Mouse (Mus musculus) natural killer cell, adult 2 months (primary cell): ENCODE measurements around the gene Fam174b.

Experiments used
- DNase-seq, 2 experiments: peaks; one replicate each; pipeline ENCODE4 v3.0.0; 2022; ENCODE audit warnings: low spot score in 2 of 2

Fam174b gene

GRCm38 (mm10) chr7:73749983-73750382 lies 9.9 kb downstream of the Fam174b start:
- DNase-seq, result no peak

- DNase-seq, result no peak
These were observed 13.5 kb downstream of the Fam174b start for GRCm38 (mm10) chr7:73753598-73753997.

GRCm38 (mm10) chr7:73755377-73756110 lies 15.4 kb downstream of the Fam174b start:
- DNase-seq, result no peak

GRCm38 (mm10) chr7:73761691-73762189 lies 21.6 kb downstream of the Fam174b start:
- no peak for DNase-seq

- no peak for DNase-seq
These were observed 24.6 kb downstream of the Fam174b start for GRCm38 (mm10) chr7:73764679-73765078.

GRCm38 (mm10) chr7:73765186-73765903 lies 25.2 kb downstream of the Fam174b start:
- DNase-seq, result no peak

- DNase-seq, result no peak
These were observed 29.1 kb downstream of the Fam174b start for GRCm38 (mm10) chr7:73769224-73769623.

GRCm38 (mm10) chr7:73771384-73772274 lies 31.5 kb downstream of the Fam174b start:
- no peak for DNase-seq

GRCm38 (mm10) chr7:73772275-73772765 lies 32.2 kb downstream of the Fam174b start:
- no peak for DNase-seq

GRCm38 (mm10) chr7:73774781-73775180 lies 34.7 kb downstream of the Fam174b start:
- no peak for DNase-seq

GRCm38 (mm10) chr7:73777777-73778176 lies 37.7 kb downstream of the Fam174b start:
- DNase-seq, result no peak

- no peak for DNase-seq
These were observed 44.8 kb downstream of the Fam174b start for GRCm38 (mm10) chr7:73784736-73785428.

GRCm38 (mm10) chr7:73785815-73786214 lies 45.7 kb downstream of the Fam174b start:
- no peak for DNase-seq

GRCm38 (mm10) chr7:73787513-73787912 lies 47.4 kb downstream of the Fam174b start:
- DNase-seq, result no peak

- DNase-seq, result no peak
These were observed 51.0 kb downstream of the Fam174b start for GRCm38 (mm10) chr7:73791096-73791495.

GRCm38 (mm10) chr7:73792155-73792554 lies 52.1 kb downstream of the Fam174b start:
- DNase-seq, result no peak

GRCm38 (mm10) chr7:73792641-73793040 lies 52.5 kb downstream of the Fam174b start:
- no peak for DNase-seq

GRCm38 (mm10) chr7:73809261-73809660 lies 69.2 kb downstream of the Fam174b start:
- DNase-seq, result no peak

- DNase-seq, result no peak
These were observed 71.3 kb downstream of the Fam174b start for GRCm38 (mm10) chr7:73811439-73811838.

- no peak for DNase-seq
These were observed 72.1 kb downstream of the Fam174b start for GRCm38 (mm10) chr7:73812176-73812575.

- no peak for DNase-seq
These were observed 73.8 kb downstream of the Fam174b start for GRCm38 (mm10) chr7:73813887-73814286.
